Mouse (Mus musculus) limb, embryonic 12.5 days (tissue): Measurements from ENCODE around the gene Vsig8. TPM values are rescaled to one million over a fixed set of nuclear protein-coding genes. Genes with fewer than 3 reads are reported as not detected.

Experiments used
- ATAC-seq: fragments of 200-750 bp; cut with Nextera tagmentation; 2 replicates; pipeline ENCODE4 v1.8.0; 2017; ENCODE audit warnings: low read depth, moderate TSS enrichment; ENCODE audit not compliant: insufficient number of reproducible peaks, insufficient read depth, low FRiP score, low TSS enrichment
- H3K27ac ChIP-seq: fragments of 300-500 bp; sonication (generic); 2 replicates; pipeline ENCODE4 v1.5.1; 2016; ENCODE audit warnings: mild to moderate bottlenecking, moderate library complexity
- H3K27me3 ChIP-seq: fragments of 300-500 bp; sonication (generic); 2 replicates; pipeline ENCODE4 v1.6.1; 2016; ENCODE audit warnings: mild to moderate bottlenecking, moderate library complexity
- H3K36me3 ChIP-seq: fragments of 300-500 bp; sonication (generic); 2 replicates; pipeline ENCODE4 v1.6.1; 2016; ENCODE audit warnings: mild to moderate bottlenecking, moderate library complexity
- H3K4me1 ChIP-seq: fragments of 300-500 bp; sonication (generic); replicated peaks from 2 replicates; pipeline ENCODE4 v1.6.1; 2016
- H3K4me2 ChIP-seq: fragments of 300-500 bp; sonication (generic); 2 replicates; pipeline ENCODE4 v1.6.1; 2016; ENCODE audit warnings: mild to moderate bottlenecking, moderate library complexity
- H3K4me3 ChIP-seq: fragments of 300-500 bp; sonication (generic); replicated peaks from 2 replicates; pipeline ENCODE4 v1.5.1; 2016; ENCODE audit warnings: mild to moderate bottlenecking
- H3K9ac ChIP-seq: fragments of 300-500 bp; sonication (generic); replicated peaks from 2 replicates; pipeline ENCODE4 v1.6.1; 2016; ENCODE audit warnings: mild to moderate bottlenecking, moderate library complexity
- H3K9me3 ChIP-seq: fragments of 300-500 bp; sonication (generic); 2 replicates; pipeline ENCODE4 v1.6.1; 2016; ENCODE audit warnings: mild to moderate bottlenecking, moderate library complexity
- WGBS: fragments of 180-500 bp; shearing (Covaris S2); methylation state at CpG from one replicate; pipeline ENCODE4 v1.1.7; 2016; 5-methylcytosine and 5-hydroxymethylcytosine counted together
- polyA plus RNA-seq: library from polyadenylated mRNA; unstranded; fragments of >200 nt; fragmentation: Nextera tagmentation; extraction: Ambion mirVana; gene quantifications from 2 replicates; pipeline ENCODE4 v1.2.1, GENCODE M21; 2016

Gene Vsig8
- polyA plus RNA-seq, 1 experiment from 2014 or later = not detected

- peaks cover 23% of the 10 kb centered on the region; the same call in 1 of the 2 replicates for H3K27me3 ChIP-seq
- H3K27ac ChIP-seq = no peak overlapping the region
- H3K9ac ChIP-seq = no peak overlapping the region
- peak; percentile 44; the same call in 1 of the 2 replicates for ATAC-seq
- no peaks in the 10 kb centered on the region for H3K9me3 ChIP-seq
- H3K4me1 ChIP-seq = peaks cover 47% of the 10 kb centered on the region
- H3K4me2 ChIP-seq = no peak overlapping the region
- H3K4me3 ChIP-seq = no peak overlapping the region
- WGBS = 5% methylated on average over 7 of the region's 7 CpGs
- no peaks in the 10 kb centered on the region for H3K36me3 ChIP-seq
These were observed 27.0 kb upstream of the Vsig8 start for GRCm38 (mm10) chr1:172528701-172529100.

- Histone ChIP-seq H3K9ac (no peak overlapping the region), H3K4me1 (peaks cover 38% of the 10 kb centered on the region), H3K4me2 (no peak overlapping the region), H3K27ac (no peak overlapping the region), H3K9me3 (no peaks in the 10 kb centered on the region), H3K36me3 (no peaks in the 10 kb centered on the region), H3K27me3 (peaks cover 28% of the 10 kb centered on the region; the same call in 1 of the 2 replicates), H3K4me3 (no peak overlapping the region)
- 8% methylated on average over 8 of the region's 8 CpGs for WGBS
- peak; percentile 23; the same call in 1 of the 2 replicates for ATAC-seq
These were observed 25.1 kb upstream of the Vsig8 start for GRCm38 (mm10) chr1:172530544-172531220.

GRCm38 (mm10) chr1:172532551-172532950 is 23.2 kb upstream of the Vsig8 start:
- Histone ChIP-seq H3K9ac (peak overlapping the region; percentile 31), H3K4me1 (peaks cover 35% of the 10 kb centered on the region), H3K27ac (no peak overlapping the region), H3K36me3 (no peaks in the 10 kb centered on the region), H3K27me3 (peaks cover 24% of the 10 kb centered on the region; the same call in 1 of the 2 replicates), H3K4me3 (peak overlapping the region; percentile 27), H3K9me3 (no peaks in the 10 kb centered on the region), H3K4me2 (peak overlapping the region; percentile 50)
- ATAC-seq = peak; percentile 13; the same call in 1 of the 2 replicates
- WGBS = 2% methylated on average over 13 of the region's 13 CpGs

- Histone ChIP-seq H3K9ac (no peak overlapping the region), H3K4me3 (no peak overlapping the region), H3K36me3 (no peaks in the 10 kb centered on the region), H3K9me3 (no peaks in the 10 kb centered on the region), H3K4me2 (no peak overlapping the region), H3K4me1 (peaks cover 35% of the 10 kb centered on the region), H3K27me3 (peaks cover 18% of the 10 kb centered on the region; the same call in 1 of the 2 replicates), H3K27ac (no peak overlapping the region)
- ATAC-seq = no peak
- 85% methylated on average over 16 of the region's 16 CpGs for WGBS
These were observed 20.6 kb upstream of the Vsig8 start for GRCm38 (mm10) chr1:172535116-172535515.

GRCm38 (mm10) chr1:172539827-172540226 is 15.9 kb upstream of the Vsig8 start:
- H3K36me3 ChIP-seq = no peaks in the 10 kb centered on the region
- H3K27ac ChIP-seq = 0 out of 2 replicates have a peak overlapping the region, but pooled peaks have one; percentile 29
- 43% methylated on average over 6 of the region's 6 CpGs for WGBS
- ATAC-seq = 0 out of 2 replicates have a peak, but pooled peaks have one; percentile 2
- H3K4me2 ChIP-seq = no peak overlapping the region
- no peaks in the 10 kb centered on the region for H3K9me3 ChIP-seq
- H3K4me3 ChIP-seq = no peak overlapping the region
- H3K9ac ChIP-seq = no peak overlapping the region
- peaks cover 28% of the 10 kb centered on the region for H3K4me1 ChIP-seq
- H3K27me3 ChIP-seq = peaks cover 4% of the 10 kb centered on the region; the same call in 1 of the 2 replicates

- H3K4me2 ChIP-seq = no peak overlapping the region
- ATAC-seq = no peak
- WGBS = 63% methylated on average over 11 of the region's 11 CpGs
- H3K36me3 ChIP-seq = no peaks in the 10 kb centered on the region
- H3K27me3 ChIP-seq = peaks cover 4% of the 10 kb centered on the region; the same call in 1 of the 2 replicates
- H3K27ac ChIP-seq = 0 out of 2 replicates have a peak overlapping the region, but pooled peaks have one; percentile 29
- no peaks in the 10 kb centered on the region for H3K9me3 ChIP-seq
- peaks cover 28% of the 10 kb centered on the region for H3K4me1 ChIP-seq
- H3K4me3 ChIP-seq = no peak overlapping the region
- H3K9ac ChIP-seq = no peak overlapping the region
These were observed 15.4 kb upstream of the Vsig8 start for GRCm38 (mm10) chr1:172540283-172540820.

- no peak for ATAC-seq
- H3K9me3 ChIP-seq = no peaks in the 10 kb centered on the region
- 90% methylated on average over 4 of the region's 4 CpGs for WGBS
- no peak overlapping the region for H3K4me2 ChIP-seq
- H3K27ac ChIP-seq = no peak overlapping the region
- H3K4me1 ChIP-seq = peaks cover 33% of the 10 kb centered on the region
- H3K27me3 ChIP-seq = peaks cover 18% of the 10 kb centered on the region
- H3K9ac ChIP-seq = no peak overlapping the region
- no peaks in the 10 kb centered on the region for H3K36me3 ChIP-seq
- no peak overlapping the region for H3K4me3 ChIP-seq
These were observed 9.7 kb upstream of the Vsig8 start for GRCm38 (mm10) chr1:172546062-172546461.

GRCm38 (mm10) chr1:172548501-172548900 is 7.2 kb upstream of the Vsig8 start:
- Histone ChIP-seq H3K27me3 (peaks cover 20% of the 10 kb centered on the region), H3K9ac (no peak overlapping the region), H3K4me1 (peaks cover 35% of the 10 kb centered on the region), H3K4me2 (no peak overlapping the region), H3K36me3 (no peaks in the 10 kb centered on the region), H3K27ac (no peak overlapping the region), H3K4me3 (no peak overlapping the region), H3K9me3 (no peaks in the 10 kb centered on the region)
- WGBS = 53% methylated on average over 7 of the region's 7 CpGs
- ATAC-seq = no peak

- Histone ChIP-seq H3K9me3 (no peaks in the 10 kb centered on the region), H3K4me2 (0 out of 2 replicates have a peak overlapping the region, but pooled peaks have one; percentile 58), H3K27ac (no peak overlapping the region), H3K27me3 (peaks cover 20% of the 10 kb centered on the region), H3K4me1 (peaks cover 35% of the 10 kb centered on the region), H3K4me3 (no peak overlapping the region), H3K36me3 (no peaks in the 10 kb centered on the region), H3K9ac (no peak overlapping the region)
- WGBS = 8% methylated on average over 2 of the region's 2 CpGs
- no peak for ATAC-seq
These were observed 6.4 kb upstream of the Vsig8 start for GRCm38 (mm10) chr1:172549314-172549713.

- Histone ChIP-seq H3K36me3 (no peaks in the 10 kb centered on the region), H3K9ac (no peak overlapping the region), H3K4me3 (peak overlapping the region; percentile 27; the same call in 1 of the 2 replicates), H3K9me3 (no peaks in the 10 kb centered on the region), H3K4me1 (peaks cover 35% of the 10 kb centered on the region), H3K4me2 (peak overlapping the region; percentile 58), H3K27ac (no peak overlapping the region), H3K27me3 (peaks cover 20% of the 10 kb centered on the region)
- WGBS = 3% methylated on average over 8 of the region's 8 CpGs
- ATAC-seq = no peak
These were observed 6.0 kb upstream of the Vsig8 start for GRCm38 (mm10) chr1:172549717-172550116.

GRCm38 (mm10) chr1:172550551-172550951 is 5.2 kb upstream of the Vsig8 start:
- H3K9me3 ChIP-seq = no peaks in the 10 kb centered on the region
- peak; percentile 49 for ATAC-seq
- WGBS = 2% methylated on average over 8 of the region's 8 CpGs
- H3K36me3 ChIP-seq = no peaks in the 10 kb centered on the region
- peak overlapping the region; percentile 27 for H3K4me3 ChIP-seq
- no peak overlapping the region for H3K27ac ChIP-seq
- H3K9ac ChIP-seq = no peak overlapping the region; the same call in 1 of the 2 replicates
- H3K27me3 ChIP-seq = peaks cover 20% of the 10 kb centered on the region
- H3K4me1 ChIP-seq = peaks cover 35% of the 10 kb centered on the region
- peak overlapping the region; percentile 58 for H3K4me2 ChIP-seq
